Mouse (Mus musculus): Measurements from ENCODE around the gene Fezf2. TPM values are rescaled to one million over a fixed set of nuclear protein-coding genes. Genes with fewer than 3 reads are reported as not detected.

The Fezf2 gene
- polyA plus RNA-seq, 1 experiment = 16.5 TPM

GRCm38 (mm10) chr14:12350271-12350916 is 2.4 kb upstream of the Fezf2 start:
- peak; percentile 52 for DNase-seq (ENCODE audit: low read depth)
- TF ChIP-seq CTCF (IDR thresholded peaks at IDR 0.05; ENCODE audit: borderline replicate concordance, extremely low read depth, insufficient read depth, insufficient read length) (no peak), POLR2A (IDR thresholded peaks at IDR 0.05; ENCODE audit: borderline replicate concordance, extremely low read depth, insufficient read depth, insufficient read length, poor library complexity, severe bottlenecking) (no peak)

- TF ChIP-seq CTCF (IDR thresholded peaks at IDR 0.05; ENCODE audit: borderline replicate concordance, extremely low read depth, insufficient read depth, insufficient read length) (no peak), POLR2A (IDR thresholded peaks at IDR 0.05; ENCODE audit: borderline replicate concordance, extremely low read depth, insufficient read depth, insufficient read length, poor library complexity, severe bottlenecking) (no peak)
- peak; percentile 52 for DNase-seq (ENCODE audit: low read depth)
Observed at GRCm38 (mm10) chr14:12349334-12350090, 1.5 kb upstream of the Fezf2 start.

GRCm38 (mm10) chr14:12346865-12347600 is 956 bp downstream of the Fezf2 start:
- no peak for TF ChIP-seq POLR2A (IDR thresholded peaks at IDR 0.05; ENCODE audit: borderline replicate concordance, extremely low read depth, insufficient read depth, insufficient read length, poor library complexity, severe bottlenecking)
- TF ChIP-seq CTCF (IDR thresholded peaks at IDR 0.05; ENCODE audit: borderline replicate concordance, extremely low read depth, insufficient read depth, insufficient read length) = no peak
- DNase-seq (ENCODE audit: low read depth) = no peak

GRCm38 (mm10) chr14:12346011-12346864 is 1.8 kb downstream of the Fezf2 start:
- peak; percentile 94 for DNase-seq (ENCODE audit: low read depth)

GRCm38 (mm10) chr14:12345241-12345921 is 2.6 kb downstream of the Fezf2 start:
- DNase-seq (ENCODE audit: low read depth) = peak; percentile 91
- TF ChIP-seq POLR2A (IDR thresholded peaks at IDR 0.05; ENCODE audit: borderline replicate concordance, extremely low read depth, insufficient read depth, insufficient read length, poor library complexity, severe bottlenecking) (no peak), CTCF (IDR thresholded peaks at IDR 0.05; ENCODE audit: borderline replicate concordance, extremely low read depth, insufficient read depth, insufficient read length) (no peak)

More at GRCm38 (mm10) chr14:12346011-12346864, 1.8 kb downstream of the Fezf2 start:
- TF ChIP-seq CTCF (IDR thresholded peaks at IDR 0.05; ENCODE audit: borderline replicate concordance, extremely low read depth, insufficient read depth, insufficient read length) = no peak

- no peak for TF ChIP-seq CTCF (IDR thresholded peaks at IDR 0.05; ENCODE audit: borderline replicate concordance, extremely low read depth, insufficient read depth, insufficient read length)
- no peak for TF ChIP-seq POLR2A (IDR thresholded peaks at IDR 0.05; ENCODE audit: borderline replicate concordance, extremely low read depth, insufficient read depth, insufficient read length, poor library complexity, severe bottlenecking)
- no peak for DNase-seq (ENCODE audit: low read depth)
Observed at GRCm38 (mm10) chr14:12344746-12345240, 3.2 kb downstream of the Fezf2 start.

- no peak for TF ChIP-seq POLR2A (IDR thresholded peaks at IDR 0.05; ENCODE audit: borderline replicate concordance, extremely low read depth, insufficient read depth, insufficient read length, poor library complexity, severe bottlenecking)
- TF ChIP-seq CTCF (IDR thresholded peaks at IDR 0.05; ENCODE audit: borderline replicate concordance, extremely low read depth, insufficient read depth, insufficient read length) = no peak
- DNase-seq (ENCODE audit: low read depth) = peak; percentile 46
Observed at GRCm38 (mm10) chr14:12344061-12344745, 3.8 kb downstream of the Fezf2 start.

GRCm38 (mm10) chr14:12343451-12343941 is 4.5 kb downstream of the Fezf2 start:
- TF ChIP-seq POLR2A (IDR thresholded peaks at IDR 0.05; ENCODE audit: borderline replicate concordance, extremely low read depth, insufficient read depth, insufficient read length, poor library complexity, severe bottlenecking) = no peak
- no peak for TF ChIP-seq CTCF (IDR thresholded peaks at IDR 0.05; ENCODE audit: borderline replicate concordance, extremely low read depth, insufficient read depth, insufficient read length)
- peak; percentile 66 for DNase-seq (ENCODE audit: low read depth)

GRCm38 (mm10) chr14:12342458-12343131 is 5.4 kb downstream of the Fezf2 start:
- peak; percentile 55 for DNase-seq (ENCODE audit: low read depth)

More at GRCm38 (mm10) chr14:12342458-12343131, 5.4 kb downstream of the Fezf2 start:
- TF ChIP-seq POLR2A (IDR thresholded peaks at IDR 0.05; ENCODE audit: borderline replicate concordance, extremely low read depth, insufficient read depth, insufficient read length, poor library complexity, severe bottlenecking) (no peak), CTCF (IDR thresholded peaks at IDR 0.05; ENCODE audit: borderline replicate concordance, extremely low read depth, insufficient read depth, insufficient read length) (no peak)
